Mouse (Mus musculus) natural killer cell, adult 2 months (primary cell): ENCODE measurements around the gene Catspere2.
"Not testable (repeated sequence)": the region's sequence is repeated elsewhere in the genome, so short reads cannot be mapped to it uniquely, and the experiment has no call there.

Source experiments
- DNase-seq, 2 experiments: peaks; one replicate each; pipeline ENCODE4 v3.0.0; 2022; ENCODE audit warnings: low spot score in 2 of 2

Catspere2 gene

GRCm38 (mm10) chr1:177983024-177983450 lies at the start of gene Catspere2:
TSS of gene Catspere2 (plus strand) at chr1:177983423.
- DNase-seq, result peak; percentile 98 to 99

DNA sequence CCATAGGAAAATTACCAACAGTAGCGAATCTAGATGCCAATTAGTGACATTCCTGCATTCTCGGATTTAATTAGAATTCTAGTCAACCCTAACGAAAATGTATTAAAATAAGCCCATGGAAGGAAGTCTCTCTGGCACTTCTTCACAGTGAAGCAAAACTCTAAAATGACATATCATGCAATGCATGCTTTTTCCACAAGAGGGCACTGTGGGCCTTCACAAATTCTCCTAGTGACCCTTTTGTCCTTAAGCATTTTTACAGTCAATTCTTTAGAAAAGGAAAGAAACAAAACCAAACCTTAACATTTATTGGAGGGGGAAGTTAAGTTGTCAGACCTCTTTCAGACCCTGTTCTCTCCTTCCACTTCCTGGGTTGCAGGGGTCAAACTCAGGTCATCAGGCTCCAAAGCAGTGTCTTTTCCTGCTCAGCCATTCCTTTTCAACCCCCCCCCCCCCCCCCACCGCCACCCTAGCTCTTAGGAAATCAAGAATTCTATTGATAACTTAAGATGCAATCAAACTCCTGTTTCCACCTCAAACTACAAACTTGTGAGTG lies 42.7 kb upstream of the Catspere2 start:
- not testable (repeated sequence) for DNase-seq

GRCm38 (mm10) chr1:177981276-177981675 lies 1.9 kb upstream of the Catspere2 start:
- DNase-seq, result no peak

DNA sequence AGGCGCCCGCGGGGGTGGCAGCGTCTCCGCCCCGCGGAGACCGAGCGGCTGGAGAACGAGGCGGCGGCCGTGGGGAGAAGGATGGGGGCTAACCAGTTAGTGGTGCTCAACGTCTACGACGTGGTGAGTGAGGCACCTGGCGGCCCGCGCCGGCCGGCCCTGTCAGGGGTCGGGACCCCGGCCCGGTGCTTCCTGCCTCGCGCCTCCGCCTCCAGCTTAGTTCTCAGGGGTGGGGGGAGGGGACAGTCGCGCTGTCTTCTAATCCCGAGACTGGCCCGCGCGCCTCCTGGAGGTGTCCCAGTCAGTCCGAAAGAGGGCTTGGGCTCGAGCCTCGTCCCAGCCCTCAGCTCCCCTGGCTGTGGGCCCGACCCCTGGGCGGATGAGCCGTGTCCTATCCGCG lies 359 bp downstream of the Catspere2 start:
- DNase-seq, result peak in 1 of 2 experiments; percentile 11

DNA sequence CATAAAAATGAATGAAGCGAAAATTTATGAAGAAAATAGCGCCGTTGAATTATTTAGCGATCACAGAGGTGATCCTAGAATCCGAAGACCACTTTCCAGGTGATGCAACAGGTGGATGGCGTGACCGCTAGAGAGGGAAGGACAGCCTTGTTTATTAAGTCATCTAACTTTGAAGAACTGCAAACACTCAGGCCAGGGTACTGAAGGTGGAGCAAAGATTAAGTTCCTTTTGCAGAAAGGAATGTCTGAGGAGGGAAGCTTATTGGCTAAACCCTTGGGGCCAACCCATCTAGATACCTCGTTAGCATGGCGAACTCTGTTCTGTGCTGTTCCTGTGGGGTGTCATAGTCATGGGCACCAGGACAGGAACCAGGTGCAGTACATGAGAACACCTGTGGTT lies 983 bp downstream of the Catspere2 start:
- DNase-seq, result no peak

DNA sequence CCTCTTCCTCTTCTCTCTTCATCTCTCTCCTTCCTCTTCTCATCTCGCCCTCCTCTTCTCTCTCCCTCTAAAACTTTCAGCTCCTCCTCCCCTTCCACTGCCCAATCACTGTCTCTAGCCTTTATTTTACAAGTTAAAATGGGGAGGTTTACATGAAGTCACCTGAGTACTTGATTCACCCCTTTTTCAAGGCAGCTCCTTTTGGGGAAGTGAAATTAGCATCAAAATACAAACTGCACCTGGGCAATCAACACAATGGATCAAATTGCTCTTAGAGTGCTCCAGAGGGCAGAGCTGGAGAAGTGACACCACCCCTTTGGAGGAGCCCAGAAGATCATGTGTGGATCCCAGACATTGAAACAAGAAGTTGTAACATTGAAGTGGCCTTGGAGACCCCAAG lies 4.3 kb downstream of the Catspere2 start:
- not testable (repeated sequence) for DNase-seq

GRCm38 (mm10) chr1:178072798-178073197 lies 89.6 kb downstream of the Catspere2 start:
- DNase-seq, result peak in 1 of 2 experiments; percentile 3

DNA sequence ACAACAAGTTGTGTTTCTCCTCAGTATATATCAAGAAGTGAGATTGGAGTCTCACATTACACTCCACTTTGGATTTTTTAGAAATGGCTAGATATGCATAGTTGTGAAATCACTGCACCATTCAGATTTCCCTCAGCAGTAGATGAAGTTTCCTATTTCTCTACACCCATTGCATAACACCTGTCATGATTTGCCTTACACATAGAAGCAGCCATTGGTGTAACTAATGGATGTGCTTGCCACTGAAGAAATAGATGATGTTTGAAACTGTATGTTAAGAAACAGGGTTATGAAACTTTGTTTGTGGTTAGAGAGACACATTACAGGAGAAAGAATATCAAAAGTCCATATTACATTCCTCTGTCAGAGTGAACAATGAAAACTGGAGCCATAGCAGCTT lies 114.6 kb downstream of the Catspere2 start:
- not testable (repeated sequence) for DNase-seq

GRCm38 (mm10) chr1:178108514-178108913 lies 125.3 kb downstream of the Catspere2 start:
- DNase-seq, result not testable (repeated sequence)

DNA sequence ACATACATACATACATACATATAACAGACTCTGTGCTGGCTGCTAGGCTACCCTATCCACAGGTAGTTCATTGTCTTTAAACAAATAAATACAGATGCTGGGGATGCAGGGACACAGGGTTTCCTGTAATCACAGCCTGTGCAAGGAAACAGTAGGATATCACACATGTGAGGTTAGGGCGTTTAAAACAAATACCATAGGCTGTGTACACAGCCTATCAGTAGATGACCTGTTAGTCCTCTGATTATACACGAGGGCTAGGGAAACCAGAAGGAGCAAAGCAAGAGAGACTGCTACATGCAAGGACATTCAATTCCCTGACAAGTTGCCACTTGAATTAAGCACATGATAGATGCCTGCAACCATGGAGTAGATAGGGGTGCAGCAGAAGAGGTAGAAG lies 139.0 kb downstream of the Catspere2 start:
- not testable (repeated sequence) for DNase-seq

DNA sequence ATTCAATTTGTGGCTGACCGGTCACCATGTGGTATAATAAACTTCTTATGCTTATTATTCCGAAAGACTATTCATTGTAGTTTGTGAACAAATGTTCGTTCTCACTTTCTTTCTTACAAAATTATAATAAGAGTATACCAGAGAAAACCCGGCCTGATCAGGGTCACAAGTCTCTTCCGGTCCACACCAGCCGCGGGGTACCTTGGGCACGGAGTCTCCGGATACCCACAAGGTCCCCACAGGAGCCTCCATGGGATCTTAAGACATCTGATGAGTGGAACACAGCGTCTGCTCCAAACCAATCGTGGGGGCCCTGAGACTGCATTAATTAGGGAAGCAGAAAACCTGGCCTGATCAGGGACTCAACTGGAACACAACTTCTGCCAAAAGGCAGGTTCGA lies 151.1 kb downstream of the Catspere2 start:
- no peak for DNase-seq

- peak; percentile 31 to 34 for DNase-seq
These were observed 163.3 kb downstream of the Catspere2 start for GRCm38 (mm10) chr1:178146513-178146912.

- DNase-seq, result not testable (repeated sequence)
These were observed 163.7 kb downstream of the Catspere2 start for GRCm38 (mm10) chr1:178146915-178147314.

GRCm38 (mm10) chr1:178182251-178182650 lies 199.0 kb downstream of the Catspere2 start:
- peak in 1 of 2 experiments; percentile 3 for DNase-seq

DNA sequence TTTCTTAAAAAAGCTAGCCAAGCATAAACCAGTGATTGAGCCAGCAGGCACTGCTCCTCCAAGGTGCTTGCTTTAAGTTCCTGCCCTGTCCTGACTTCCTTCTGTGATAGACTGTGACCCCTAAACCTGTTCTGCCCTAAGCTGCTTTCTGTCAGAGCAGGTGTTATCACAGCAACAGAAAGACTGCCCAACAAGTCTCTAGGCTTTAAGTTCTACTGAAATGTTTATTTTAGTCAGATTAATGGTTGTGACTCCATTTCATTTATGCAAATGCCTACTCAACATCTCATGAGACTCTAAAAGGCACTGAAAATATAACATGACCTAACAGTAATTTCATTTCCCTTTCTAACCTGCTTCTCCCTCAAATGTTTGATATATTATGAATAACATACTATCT lies 202.4 kb downstream of the Catspere2 start:
- no peak for DNase-seq

- DNase-seq, result peak; percentile 97 to 98
These were observed 204.1 kb downstream of the Catspere2 start, which contains the start of gene Desi2 for GRCm38 (mm10) chr1:178187216-178187791. TSS of gene Desi2 (plus strand) at chr1:178187417.

- not testable (repeated sequence) for DNase-seq
These were observed 204.6 kb downstream of the Catspere2 start for GRCm38 (mm10) chr1:178187810-178188209.

GRCm38 (mm10) chr1:178188386-178188785 lies 205.2 kb downstream of the Catspere2 start:
- DNase-seq, result peak in 1 of 2 experiments; percentile 10

DNA sequence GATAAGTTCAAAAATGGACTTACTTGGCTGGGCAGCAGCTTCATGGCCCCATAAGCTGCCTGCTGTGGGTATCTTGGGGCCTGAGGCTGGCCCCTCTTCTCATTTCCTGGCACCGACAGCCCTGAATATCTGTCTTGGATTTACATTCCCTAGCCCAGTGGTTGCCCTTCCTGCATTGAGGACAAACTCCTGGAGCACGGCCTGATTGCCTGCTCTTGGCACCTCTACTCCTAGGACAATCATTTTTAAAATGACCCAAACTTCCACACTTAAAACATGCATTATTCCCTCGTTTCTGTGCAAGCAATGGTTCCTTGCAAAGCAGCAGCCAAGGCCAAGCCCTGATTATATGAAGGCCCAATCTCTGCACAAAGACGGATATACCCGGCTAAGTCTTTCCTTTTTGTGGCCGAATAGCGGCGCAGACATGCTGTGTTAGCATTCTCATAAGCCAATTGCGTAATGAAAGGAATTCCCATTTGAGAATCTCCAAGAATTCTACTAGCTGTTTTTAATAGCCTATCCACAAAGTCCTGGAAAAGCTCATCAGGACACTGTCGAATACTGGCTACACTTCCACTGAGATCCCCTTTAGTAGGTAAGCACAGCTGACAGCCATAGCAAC lies 222.6 kb downstream of the Catspere2 start:
- DNase-seq, result no peak

GRCm38 (mm10) chr1:178207856-178208255 lies 224.6 kb downstream of the Catspere2 start:
- DNase-seq, result not testable (repeated sequence)

DNA sequence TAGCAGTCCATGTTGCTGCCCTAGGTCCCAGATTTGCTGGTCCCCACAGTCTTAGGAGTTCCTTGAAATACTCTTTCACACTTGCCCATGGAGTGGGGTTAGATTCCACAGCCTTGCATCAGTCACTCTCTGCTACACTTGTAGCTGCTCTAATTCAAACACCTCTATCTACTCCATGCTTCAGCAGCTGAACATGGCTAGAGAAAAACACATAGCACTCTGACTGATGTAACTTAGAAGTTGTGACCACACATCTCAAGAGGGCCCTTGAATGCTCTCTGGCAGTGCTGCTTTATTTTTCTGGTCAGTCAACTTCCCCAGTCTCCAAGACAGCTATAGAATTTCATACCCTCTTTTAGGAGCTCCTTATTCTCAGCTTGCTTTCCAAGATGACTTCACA lies 226.7 kb downstream of the Catspere2 start:
- DNase-seq, result no peak

DNA sequence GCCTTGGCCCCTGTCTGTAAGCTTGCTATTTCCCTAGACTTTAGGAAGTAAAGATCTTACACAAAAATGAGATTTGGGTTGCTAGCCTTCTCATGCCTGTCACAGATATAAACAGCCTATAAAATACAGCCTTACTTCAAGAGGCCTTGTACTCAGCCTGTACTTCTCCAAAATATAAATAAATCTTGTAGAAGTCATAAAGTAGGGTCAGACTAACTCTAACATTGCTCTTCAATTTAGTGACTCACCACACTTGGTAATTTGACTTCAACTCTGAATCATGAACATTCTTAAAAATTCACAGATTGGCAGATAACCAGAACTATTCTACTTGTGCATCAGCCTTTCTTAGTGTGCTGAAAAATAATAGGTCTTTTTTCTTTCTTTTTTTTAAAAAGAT lies 233.9 kb downstream of the Catspere2 start:
- no peak for DNase-seq

- no peak for DNase-seq
These were observed 235.1 kb downstream of the Catspere2 start for GRCm38 (mm10) chr1:178218305-178218704.
